Mouse (Mus musculus) cortical plate, adult 2 months (tissue): ENCODE results near the gene Hsd17b6.

Experiments used
- CTCF ChIP-seq: fragments of 200-500 bp; IDR thresholded peaks from 2 replicates; pipeline ENCODE4 v1.5.1; 2011; ENCODE audit warnings: mild to moderate bottlenecking, control low read depth, low read length; ENCODE audit not compliant: insufficient read depth; ENCODE audit errors: extremely low read depth
- POLR2A ChIP-seq: fragments of 200-500 bp; IDR thresholded peaks from 2 replicates; pipeline ENCODE4 v1.6.1; 2011; ENCODE audit warnings: mild to moderate bottlenecking, low read length, control low read depth; ENCODE audit not compliant: insufficient read depth; ENCODE audit errors: extremely low read depth

DNA sequence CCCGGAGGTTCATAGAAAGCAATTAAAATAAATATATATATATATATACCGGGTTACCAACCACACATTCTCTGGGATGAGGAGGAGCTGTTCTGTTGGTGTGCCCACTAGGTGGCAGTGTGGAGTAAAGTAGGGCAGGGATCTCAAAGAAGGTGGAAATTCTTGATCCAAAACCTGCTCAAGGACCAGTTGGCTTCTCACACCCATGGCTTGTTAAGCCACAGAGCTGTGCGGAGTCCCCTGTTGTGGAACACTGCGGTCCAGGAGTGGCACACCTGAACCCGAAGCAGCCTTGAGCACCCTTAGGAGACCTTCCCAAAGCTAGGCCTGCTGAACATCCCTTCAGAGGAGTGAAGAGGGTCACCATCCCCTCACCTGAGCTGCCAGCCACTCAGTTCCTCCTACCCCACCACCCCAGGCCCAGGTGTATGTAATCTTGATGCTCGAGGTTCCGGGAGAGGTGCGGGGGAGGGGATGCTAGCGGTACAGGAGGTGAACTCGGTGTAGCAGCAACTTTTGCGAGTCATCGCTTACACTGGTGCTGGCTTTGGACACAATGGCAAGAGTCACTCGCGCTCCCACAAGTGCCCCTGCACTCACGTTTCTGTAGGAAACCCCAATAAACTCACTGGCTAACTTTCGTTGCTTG, 51.1 kb downstream of the Hsd17b6 start:
- peak; percentile 74 for TF ChIP-seq CTCF
- no peak for TF ChIP-seq POLR2A
